Mouse (Mus musculus) intestine, embryonic 16.5 days (tissue): ENCODE data around the gene Trp53. TPM values are rescaled to one million over a fixed set of nuclear protein-coding genes. Genes with fewer than 3 reads are reported as not detected.

Experiments
- ATAC-seq: fragments of 200-750 bp; cut with Nextera tagmentation; 2 replicates; pipeline ENCODE4 v1.8.0; 2017; ENCODE audit warnings: moderate TSS enrichment, moderate library complexity
- H3K27ac ChIP-seq: fragments of 300-500 bp; sonication (generic); 2 replicates; pipeline ENCODE4 v1.5.1; 2014; ENCODE audit warnings: mild to moderate bottlenecking, low read length
- H3K27me3 ChIP-seq: fragments of 300-500 bp; sonication (generic); replicated peaks from 2 replicates; pipeline ENCODE4 v1.6.1; 2014; ENCODE audit warnings: low read length, control low read depth, mixed read lengths; ENCODE audit not compliant: control insufficient read depth, insufficient read depth
- H3K36me3 ChIP-seq: fragments of 300-500 bp; sonication (generic); 2 replicates; pipeline ENCODE4 v1.6.1; 2014; ENCODE audit warnings: low read length, control low read depth; ENCODE audit not compliant: control insufficient read depth, insufficient read depth
- H3K4me1 ChIP-seq: fragments of 300-500 bp; sonication (generic); 2 replicates; pipeline ENCODE4 v1.6.1; 2014; ENCODE audit warnings: low read length, control low read depth, mixed read lengths; ENCODE audit not compliant: control insufficient read depth, insufficient read depth
- H3K4me2 ChIP-seq: fragments of 300-500 bp; sonication (generic); 2 replicates; pipeline ENCODE4 v1.6.1; 2014; ENCODE audit warnings: low read depth, low read length, control low read depth
- H3K4me3 ChIP-seq: fragments of 300-500 bp; sonication (generic); 2 replicates; pipeline ENCODE4 v1.5.1; 2014; ENCODE audit warnings: mild to moderate bottlenecking, low read length
- H3K9ac ChIP-seq: fragments of 300-500 bp; sonication (generic); 2 replicates; pipeline ENCODE4 v1.6.1; 2014; ENCODE audit warnings: low read depth, low read length
- H3K9me3 ChIP-seq: fragments of 300-500 bp; sonication (generic); 2 replicates; pipeline ENCODE4 v1.6.1; 2016; ENCODE audit warnings: low read length, control low read depth; ENCODE audit not compliant: control insufficient read depth
- WGBS: fragments of 180-500 bp; shearing (Covaris S2); extraction: QIAGEN DNeasy Blood & Tissue Kit; methylation state at CpG from one replicate; pipeline ENCODE4 v1.1.7; 2014; 5-methylcytosine and 5-hydroxymethylcytosine counted together
- polyA plus RNA-seq: library from polyadenylated mRNA; unstranded; fragments of >200 nt; fragmentation: Nextera tagmentation; extraction: Ambion mirVana; gene quantifications from 2 replicates; pipeline ENCODE4 v1.2.1, GENCODE M21; 2015

Trp53 gene
- polyA plus RNA-seq, 1 experiment from 2014 or later: 148 TPM

DNA sequence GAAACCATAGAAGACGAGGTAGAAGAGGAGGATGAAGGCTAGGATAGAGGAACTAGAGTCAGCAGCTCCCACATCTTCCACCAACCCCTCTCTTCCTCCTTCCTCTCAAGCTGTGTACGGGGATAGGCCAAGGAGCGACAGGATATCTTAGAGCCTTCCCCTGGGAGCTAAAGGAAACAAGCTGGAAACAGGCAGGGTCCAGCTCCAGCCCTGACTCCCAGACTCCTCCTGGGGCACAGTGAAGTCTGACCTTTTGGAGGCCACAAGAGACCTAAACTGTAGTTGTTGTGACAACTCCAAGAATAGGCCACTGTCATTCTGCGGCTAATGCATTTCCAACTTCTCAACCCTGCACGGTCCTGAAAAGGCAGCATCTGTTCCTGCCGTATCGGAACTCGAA, 23.4 kb downstream of the Trp53 start:
- no peak overlapping the region for H3K4me2 ChIP-seq
- H3K36me3 ChIP-seq: no peaks in the 10 kb centered on the region
- no peak overlapping the region for H3K4me3 ChIP-seq
- WGBS: 82% methylated on average over 8 of the region's 8 CpGs
- ATAC-seq: no peak
- H3K9me3 ChIP-seq: no peaks in the 10 kb centered on the region
- peaks cover 34% of the 10 kb centered on the region for H3K4me1 ChIP-seq
- H3K27me3 ChIP-seq: peaks cover 12% of the 10 kb centered on the region; the same call in 1 of the 2 replicates
- no peak overlapping the region for H3K27ac ChIP-seq
- no peak overlapping the region for H3K9ac ChIP-seq

DNA sequence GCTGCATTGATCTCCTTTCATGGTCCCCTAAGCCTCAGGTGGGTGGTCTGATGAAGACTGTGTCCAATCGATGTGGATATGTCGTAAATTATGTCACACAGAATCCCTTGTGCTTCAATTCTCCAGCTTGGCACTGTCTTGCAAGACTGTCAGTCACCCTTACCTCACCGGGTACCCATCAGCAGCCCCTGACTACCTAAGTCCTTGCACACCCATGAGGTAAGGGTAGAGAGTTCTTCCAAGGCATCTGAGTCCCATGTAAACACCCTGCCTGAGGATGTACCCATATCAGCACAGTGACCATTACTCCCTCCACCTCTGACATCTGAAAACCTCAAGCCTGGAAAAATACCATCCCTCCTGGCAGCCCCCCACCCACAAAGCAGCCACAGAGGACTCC, 24.2 kb downstream of the Trp53 start:
- ATAC-seq: no peak
- Histone ChIP-seq H3K4me3 (peak overlapping the region; percentile 65), H3K9ac (no peak overlapping the region), H3K9me3 (no peaks in the 10 kb centered on the region), H3K36me3 (no peaks in the 10 kb centered on the region), H3K27ac (no peak overlapping the region), H3K27me3 (peaks cover 12% of the 10 kb centered on the region; the same call in 1 of the 2 replicates), H3K4me2 (peak overlapping the region; percentile 100), H3K4me1 (peaks cover 31% of the 10 kb centered on the region)
- WGBS: 52% methylated on average over 3 of the region's 3 CpGs

DNA sequence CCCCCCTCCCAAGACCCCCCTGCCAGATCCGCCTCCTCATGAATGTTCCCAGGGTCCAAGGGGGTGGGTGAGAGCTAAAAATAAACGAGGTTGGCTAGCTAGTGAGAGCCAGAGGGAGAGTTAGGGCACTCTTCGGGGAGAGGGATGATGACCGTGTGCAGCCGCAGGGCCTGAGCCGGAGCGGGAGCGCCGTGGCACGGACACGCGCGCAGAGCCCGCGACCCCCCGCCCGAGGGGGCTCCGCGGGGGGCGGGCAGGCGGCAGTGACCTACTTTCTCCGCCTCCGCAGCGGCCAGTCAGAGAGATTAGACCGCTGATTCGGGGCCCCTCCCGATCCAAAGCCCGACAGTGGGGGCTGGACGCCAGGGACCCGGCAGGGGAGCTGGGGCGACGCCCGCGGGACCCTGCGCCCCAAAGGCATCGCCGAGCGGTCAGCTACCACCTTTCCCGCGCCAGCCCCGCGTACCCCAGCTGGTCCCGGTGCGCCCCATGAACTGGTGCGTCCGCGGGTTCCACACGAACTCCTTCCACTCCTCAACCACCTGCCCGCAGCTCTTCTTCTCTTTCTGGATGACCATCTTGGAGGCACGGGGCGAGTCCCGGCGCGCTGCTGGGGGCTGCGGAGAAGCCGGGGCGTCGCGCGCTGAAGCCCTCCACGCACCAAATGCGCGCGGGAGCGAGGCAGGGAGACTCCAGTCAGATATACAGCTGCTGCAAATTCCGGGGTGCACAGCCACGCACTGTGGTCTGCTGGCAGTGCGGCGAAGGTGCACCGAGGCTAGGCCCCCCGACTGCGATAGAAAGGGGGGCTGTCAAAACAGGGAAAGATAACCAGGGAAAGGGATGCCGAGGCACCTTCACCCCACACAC, 24.9 kb downstream of the Trp53 start:
- H3K4me1 ChIP-seq: peaks cover 24% of the 10 kb centered on the region
- peak; percentile 38 for ATAC-seq
- no peaks in the 10 kb centered on the region for H3K36me3 ChIP-seq
- peaks cover 12% of the 10 kb centered on the region; the same call in 1 of the 2 replicates for H3K27me3 ChIP-seq
- H3K9ac ChIP-seq: peak overlapping the region; percentile 71
- H3K4me2 ChIP-seq: peak overlapping the region; percentile 100
- under 1% methylated on average over 65 of the region's 73 CpGs for WGBS
- peak overlapping the region; percentile 65 for H3K4me3 ChIP-seq
- no peak overlapping the region for H3K27ac ChIP-seq
- H3K9me3 ChIP-seq: no peaks in the 10 kb centered on the region

DNA sequence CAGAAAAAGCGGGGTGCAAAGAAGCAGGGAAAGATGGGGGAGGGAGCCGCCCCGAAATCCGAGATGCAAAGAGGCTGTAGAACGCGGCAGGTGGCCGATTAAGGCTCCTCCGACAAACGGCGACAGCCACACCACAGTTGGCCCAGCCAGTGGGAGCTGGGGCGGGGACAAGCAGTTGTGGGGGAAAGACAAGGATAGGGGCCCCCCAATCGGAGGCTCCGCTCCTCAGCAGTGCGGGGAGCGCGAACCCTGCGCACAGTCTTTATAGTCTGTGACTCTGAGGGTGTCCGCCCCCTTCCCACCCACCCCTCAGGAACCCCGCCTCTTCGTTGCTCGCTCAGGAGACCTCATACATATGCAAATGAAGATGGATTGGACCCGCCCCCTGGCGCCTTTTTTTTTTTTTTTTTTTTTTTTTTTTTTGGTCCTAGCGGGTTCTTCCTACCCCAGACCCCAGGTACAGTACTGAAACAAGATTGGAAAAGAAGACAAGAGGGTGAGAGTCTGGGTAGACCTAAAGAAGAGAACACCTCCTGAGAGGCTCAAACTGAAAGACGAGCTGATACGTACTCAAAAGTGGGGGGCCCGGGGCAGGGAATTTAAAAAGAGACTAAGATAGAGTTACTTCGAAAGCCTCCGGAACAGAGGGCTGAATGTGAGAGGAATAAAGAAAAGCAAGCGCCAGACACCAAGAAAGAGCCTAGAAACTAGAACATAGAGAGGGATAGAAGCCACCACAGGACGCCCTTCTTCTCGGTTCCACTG, 25.7 kb downstream of the Trp53 start, which contains the start of gene Atp1b2:
Atp1b2 (minus strand) TSS at position 217 of the 765 bp plus-strand sequence.
- peak; percentile 90 for ATAC-seq
- H3K27ac ChIP-seq: no peak within 1 kb of the TSS
- peak within 1 kb of the TSS; percentile 100 for H3K4me2 ChIP-seq
- H3K9me3 ChIP-seq: no peaks in the 10 kb centered on the region
- H3K36me3 ChIP-seq: no peaks in the 10 kb centered on the region
- H3K9ac ChIP-seq: peak within 1 kb of the TSS; percentile 71
- H3K4me1 ChIP-seq: peaks cover 17% of the 10 kb centered on the region
- WGBS: 2% methylated on average over 32 of the region's 32 CpGs
- H3K27me3 ChIP-seq: peaks cover 12% of the 10 kb centered on the region; the same call in 1 of the 2 replicates
- peak within 1 kb of the TSS; percentile 65 for H3K4me3 ChIP-seq

DNA sequence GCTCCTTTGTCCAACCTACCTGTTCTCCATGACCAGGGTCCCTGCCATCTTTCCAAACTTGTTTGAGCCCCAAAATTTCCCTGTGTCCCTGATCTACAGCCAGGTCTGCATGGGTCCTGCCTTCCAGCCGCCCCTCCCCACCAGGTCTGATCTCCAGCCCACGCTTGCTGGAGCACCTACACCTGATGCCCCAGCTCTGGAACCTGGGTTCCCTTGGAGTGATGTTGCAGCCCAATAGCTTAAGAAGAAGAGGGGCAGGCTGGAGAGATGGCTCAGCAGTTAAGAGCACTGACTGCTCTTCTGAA, 26.3 kb downstream of the Trp53 start:
- Histone ChIP-seq H3K4me1 (peaks cover 17% of the 10 kb centered on the region), H3K36me3 (no peaks in the 10 kb centered on the region), H3K9me3 (no peaks in the 10 kb centered on the region), H3K27ac (no peak overlapping the region), H3K4me2 (peak overlapping the region; percentile 100), H3K9ac (0 out of 2 replicates have a peak overlapping the region, but pooled peaks have one; percentile 48), H3K27me3 (peaks cover 12% of the 10 kb centered on the region; the same call in 1 of the 2 replicates), H3K4me3 (peak overlapping the region; percentile 65)
- ATAC-seq: no peak
- 54% methylated on average over 2 of the region's 2 CpGs for WGBS

DNA sequence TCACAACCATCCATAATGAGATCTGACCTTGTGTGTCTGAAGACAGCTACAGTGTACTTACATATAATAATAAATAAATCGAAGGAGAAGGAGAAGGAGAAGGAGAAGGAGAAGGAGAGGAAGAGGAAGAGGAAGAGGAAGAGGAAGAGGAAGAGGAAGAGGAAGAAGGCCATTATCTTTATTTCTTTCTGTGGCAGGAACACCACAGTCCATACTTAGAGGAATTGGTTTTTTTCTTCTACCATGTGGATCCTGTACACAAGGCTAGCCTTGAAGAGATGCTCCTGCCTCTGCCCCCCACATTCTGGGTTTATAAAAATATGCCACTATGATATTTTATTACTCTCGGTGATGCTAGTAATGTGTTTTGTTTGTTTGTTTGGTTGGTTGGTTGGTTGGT, 26.7 kb downstream of the Trp53 start:
- peaks cover 13% of the 10 kb centered on the region for H3K4me1 ChIP-seq
- H3K9me3 ChIP-seq: no peaks in the 10 kb centered on the region
- no peak overlapping the region for H3K27ac ChIP-seq
- no peak overlapping the region for H3K4me2 ChIP-seq
- no peak overlapping the region for H3K9ac ChIP-seq
- WGBS: 91% methylated on average over 2 of the region's 2 CpGs
- H3K27me3 ChIP-seq: peaks cover 12% of the 10 kb centered on the region; the same call in 1 of the 2 replicates
- no peak for ATAC-seq
- no peak overlapping the region for H3K4me3 ChIP-seq
- H3K36me3 ChIP-seq: no peaks in the 10 kb centered on the region

DNA sequence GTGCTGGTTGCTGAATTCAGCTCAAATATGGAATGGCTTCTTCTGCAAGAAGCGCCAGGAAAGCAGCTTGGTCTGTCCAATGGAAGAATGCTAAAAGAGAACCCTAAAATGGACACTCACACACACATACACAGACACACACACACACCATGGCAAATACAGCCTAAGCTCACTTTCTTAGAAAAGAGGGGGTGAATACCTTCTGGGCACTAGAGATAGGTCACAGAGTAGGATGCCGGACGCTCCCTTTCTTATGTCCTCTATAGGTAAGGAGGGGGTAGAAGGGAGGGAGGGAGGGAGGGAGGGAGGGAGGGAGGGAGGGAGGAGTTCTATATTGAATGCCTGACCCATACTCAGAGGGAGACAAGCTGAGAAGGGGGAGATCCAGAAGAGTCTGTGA, 28.4 kb downstream of the Trp53 start:
- Histone ChIP-seq H3K9ac (no peak overlapping the region), H3K36me3 (no peaks in the 10 kb centered on the region), H3K4me1 (peaks cover 13% of the 10 kb centered on the region), H3K27ac (no peak overlapping the region), H3K4me2 (no peak overlapping the region), H3K4me3 (no peak overlapping the region), H3K27me3 (peaks cover 12% of the 10 kb centered on the region; the same call in 1 of the 2 replicates), H3K9me3 (no peaks in the 10 kb centered on the region)
- WGBS: 87% methylated on average over 3 of the region's 3 CpGs
- no peak for ATAC-seq

DNA sequence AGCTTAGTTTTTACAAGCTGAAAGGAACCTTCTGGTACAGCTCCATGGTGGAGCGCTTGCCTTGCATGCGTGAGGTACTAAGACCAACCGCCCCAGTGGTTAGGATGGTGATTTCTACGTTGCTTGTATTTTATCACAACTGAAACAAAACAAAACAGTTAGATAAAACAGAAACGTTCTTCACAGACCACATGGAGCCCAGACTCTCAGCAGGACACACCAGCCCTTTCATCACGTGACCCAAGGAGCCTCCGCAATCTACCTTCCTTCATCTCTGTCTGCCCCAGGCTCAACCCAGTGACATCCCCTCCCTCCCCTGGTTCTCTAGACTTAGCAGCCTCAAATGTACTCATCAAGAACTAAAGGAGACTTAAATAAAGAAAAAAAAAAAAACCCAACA, 29.3 kb downstream of the Trp53 start:
- WGBS: 60% methylated on average over 7 of the region's 7 CpGs
- peaks cover 11% of the 10 kb centered on the region; the same call in 1 of the 2 replicates for H3K27me3 ChIP-seq
- H3K36me3 ChIP-seq: no peaks in the 10 kb centered on the region
- no peaks in the 10 kb centered on the region for H3K9me3 ChIP-seq
- H3K4me2 ChIP-seq: no peak overlapping the region
- H3K4me3 ChIP-seq: no peak overlapping the region
- no peak overlapping the region for H3K9ac ChIP-seq
- H3K4me1 ChIP-seq: peaks cover 14% of the 10 kb centered on the region
- ATAC-seq: no peak
- no peak overlapping the region for H3K27ac ChIP-seq

DNA sequence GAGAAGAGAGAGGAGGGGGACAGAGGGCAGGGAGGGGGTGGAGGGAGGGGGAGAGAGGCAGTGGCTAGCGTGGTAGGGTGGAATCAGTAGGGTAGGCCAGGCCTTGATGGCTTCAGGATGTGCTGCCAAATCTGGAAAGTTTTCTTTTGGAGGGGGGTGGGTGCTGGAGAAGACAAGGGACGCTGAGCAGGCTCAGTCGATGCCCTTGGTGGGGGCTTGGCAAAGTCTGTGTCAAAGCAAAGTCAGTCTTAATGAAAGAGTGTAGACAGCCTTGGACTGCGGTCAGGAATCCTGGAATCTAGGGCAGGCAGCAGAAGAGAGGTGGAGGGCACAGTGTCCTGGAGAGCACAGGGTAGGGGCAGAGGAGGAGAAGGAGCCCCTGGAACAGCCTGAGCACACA, 30.7 kb downstream of the Trp53 start:
- Histone ChIP-seq H3K9ac (no peak overlapping the region), H3K4me2 (no peak overlapping the region), H3K4me1 (peaks cover 3% of the 10 kb centered on the region; the same call in 1 of the 2 replicates), H3K36me3 (no peaks in the 10 kb centered on the region), H3K27me3 (no peaks in the 10 kb centered on the region), H3K4me3 (no peak overlapping the region), H3K27ac (no peak overlapping the region), H3K9me3 (no peaks in the 10 kb centered on the region)
- ATAC-seq: no peak
- 47% methylated on average over 4 of the region's 4 CpGs for WGBS
